Mouse (Mus musculus) liver, adult 2 months (tissue): Measurements from ENCODE around the gene Klhl5. TPM values are rescaled to one million over a fixed set of nuclear protein-coding genes. Genes with fewer than 3 reads are reported as not detected.

Experiments used
- DNase-seq: peaks from one replicate; pipeline ENCODE4 v3.0.0-alpha.2; 2011; ENCODE audit warnings: low read depth, low spot score; ENCODE audit errors: extremely low read depth
- H3K27ac ChIP-seq: fragments of 200-500 bp; replicated peaks from 2 replicates; pipeline ENCODE4 v1.5.1; 2012; ENCODE audit warnings: low read depth, mild to moderate bottlenecking, control low read depth, inconsistent platforms, low read length; ENCODE audit not compliant: insufficient read depth
- H3K27me3 ChIP-seq: fragments of 200-500 bp; 2 replicates; pipeline ENCODE4 v1.6.1; 2012; ENCODE audit warnings: mild to moderate bottlenecking, moderate library complexity, low read length, inconsistent platforms; ENCODE audit not compliant: control insufficient read depth, insufficient read depth
- H3K36me3 ChIP-seq: fragments of 200-500 bp; 2 replicates; pipeline ENCODE4 v1.6.1; 2012; ENCODE audit warnings: low read length, inconsistent platforms; ENCODE audit not compliant: control insufficient read depth, insufficient read depth
- H3K4me1 ChIP-seq: fragments of 200-500 bp; 2 replicates; pipeline ENCODE4 v1.6.1; 2011; ENCODE audit warnings: low read length; ENCODE audit not compliant: control insufficient read depth, insufficient read depth
- H3K4me3 ChIP-seq: fragments of 200-500 bp; 2 replicates; pipeline ENCODE4 v1.5.1; 2011; ENCODE audit warnings: low read depth, mild to moderate bottlenecking, control low read depth, low read length, moderate library complexity; ENCODE audit not compliant: insufficient read depth
- H3K79me2 ChIP-seq: fragments of 200-500 bp; 2 replicates; pipeline ENCODE4 v1.6.1; 2012; ENCODE audit warnings: inconsistent platforms, mild to moderate bottlenecking, low read length, moderate library complexity; ENCODE audit not compliant: control insufficient read depth, insufficient read depth
- H3K9ac ChIP-seq: fragments of 200-500 bp; 2 replicates; pipeline ENCODE4 v1.6.1; 2012; ENCODE audit warnings: low read depth, mild to moderate bottlenecking, control low read depth, inconsistent platforms, low read length
- CTCF ChIP-seq: fragments of 200-500 bp; IDR thresholded peaks from 2 replicates; pipeline ENCODE4 v1.5.1; 2011; ENCODE audit warnings: low read depth, low read length, control low read depth
- POLR2A ChIP-seq: fragments of 200-500 bp; IDR thresholded peaks from 2 replicates; pipeline ENCODE4 v1.6.1; 2011; ENCODE audit warnings: low read length, control low read depth; ENCODE audit not compliant: insufficient read depth; ENCODE audit errors: extremely low read depth
- WGBS: fragments of 180-500 bp; shearing (Covaris S2); methylation state at CpG from one replicate; pipeline ENCODE4 v1.1.7; 2018; 5-methylcytosine and 5-hydroxymethylcytosine counted together
- polyA plus RNA-seq: library from polyadenylated mRNA; depleted of rRNA; stranded (reverse); fragments of >200 nt; gene quantifications from 2 replicates; pipeline ENCODE4 v1.2.3, GENCODE M21; 2012
- total RNA-seq: library from RNA; depleted of rRNA; stranded (reverse); fragments of >200 nt; gene quantifications from 2 replicates; pipeline ENCODE4 v1.2.3, GENCODE M21; 2014

Gene Klhl5
- total and polyA plus RNA-seq, 2 experiments: 13.8 to 23.8 TPM

DNA sequence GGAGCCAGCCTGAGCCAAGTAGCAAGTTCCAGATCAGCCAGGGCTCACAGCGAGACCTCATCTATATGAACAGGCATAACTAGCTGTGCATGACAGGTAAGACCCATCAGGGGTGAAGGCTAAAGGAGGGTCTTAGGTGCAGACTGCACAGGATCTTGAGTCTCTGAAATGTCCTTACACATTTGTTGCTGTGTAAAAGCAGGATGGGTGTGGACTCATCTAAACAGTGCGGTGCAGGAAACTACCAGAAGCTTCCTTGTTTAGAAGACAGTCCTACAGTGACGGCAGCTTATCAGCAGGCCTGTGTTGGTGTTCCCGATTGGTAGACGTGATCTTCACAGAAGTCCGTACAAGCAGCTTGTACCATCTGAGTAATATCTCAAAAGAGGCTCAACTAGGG lies 6.0 kb downstream of the Klhl5 start:
- WGBS: 73% methylated on average over 6 of the region's 6 CpGs
- no peak for DNase-seq

DNA sequence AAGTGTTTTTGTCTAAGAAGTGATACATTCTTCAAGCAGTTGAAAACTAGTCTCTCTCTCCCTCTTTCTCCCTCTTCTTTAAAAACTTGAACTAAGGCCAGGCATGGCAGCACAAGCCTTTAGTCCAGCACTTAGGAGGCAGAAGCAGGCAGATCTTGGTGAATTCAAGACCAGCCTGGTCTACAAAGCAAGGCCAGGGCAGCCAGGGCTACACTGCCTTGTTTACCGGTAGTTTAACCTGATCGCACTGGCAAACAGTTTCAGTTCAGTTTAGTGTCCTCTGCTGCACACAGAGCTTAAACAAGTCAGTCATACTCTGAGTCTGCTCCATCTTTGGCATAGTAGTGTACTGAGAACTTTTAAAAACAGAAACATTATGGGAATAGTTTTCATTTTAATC lies 9.4 kb downstream of the Klhl5 start:
- TF ChIP-seq CTCF (no peak), POLR2A (no peak)
- Histone ChIP-seq H3K79me2 (peaks cover 15% of the 10 kb centered on the region; the same call in 1 of the 2 replicates), H3K4me1 (peaks cover 11% of the 10 kb centered on the region), H3K27ac (no peak overlapping the region), H3K36me3 (peaks cover 5% of the 10 kb centered on the region; the same call in 1 of the 2 replicates), H3K9ac (no peak overlapping the region), H3K27me3 (no peaks in the 10 kb centered on the region), H3K4me3 (no peak overlapping the region)
- no peak for DNase-seq
- 61% methylated on average over 2 of the region's 2 CpGs for WGBS

More for the DNA sequence above, 6.0 kb downstream of the Klhl5 start:
- TF ChIP-seq POLR2A (no peak), CTCF (no peak)
- Histone ChIP-seq H3K27me3 (no peaks in the 10 kb centered on the region), H3K4me3 (no peak overlapping the region), H3K36me3 (peaks cover 5% of the 10 kb centered on the region; the same call in 1 of the 2 replicates), H3K4me1 (peaks cover 4% of the 10 kb centered on the region; the same call in 1 of the 2 replicates), H3K9ac (no peak overlapping the region), H3K79me2 (peaks cover 13% of the 10 kb centered on the region; the same call in 1 of the 2 replicates), H3K27ac (peak overlapping the region; percentile 63)

DNA sequence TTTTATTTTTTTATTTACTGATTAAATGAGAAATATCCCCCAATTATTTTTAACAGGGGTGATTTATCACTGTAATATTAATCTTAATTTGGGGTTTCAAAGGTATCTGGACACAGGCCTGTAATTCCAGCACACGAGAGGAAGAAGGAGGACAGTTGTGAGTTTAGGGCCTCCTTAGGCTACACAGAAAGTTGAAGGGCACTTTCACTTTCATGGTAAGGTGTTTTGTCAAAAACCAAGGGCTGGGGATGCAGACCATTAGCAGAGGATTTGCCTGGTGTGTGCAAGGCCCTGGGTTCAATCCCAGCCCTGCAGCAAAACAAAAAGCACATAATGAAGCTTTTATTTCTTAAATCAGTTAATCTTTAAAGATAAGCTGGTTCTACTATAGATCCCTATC lies 12.2 kb downstream of the Klhl5 start:
- Histone ChIP-seq H3K27me3 (no peaks in the 10 kb centered on the region), H3K36me3 (peaks cover 5% of the 10 kb centered on the region; the same call in 1 of the 2 replicates), H3K9ac (no peak overlapping the region), H3K79me2 (peaks cover 9% of the 10 kb centered on the region; the same call in 1 of the 2 replicates), H3K27ac (peak overlapping the region; percentile 38; the same call in 1 of the 2 replicates), H3K4me1 (peaks cover 15% of the 10 kb centered on the region), H3K4me3 (no peak overlapping the region)
- 73% methylated on average over 1 of the region's 1 CpGs for WGBS
- no peak for DNase-seq
- no peak for TF ChIP-seq CTCF
- no peak for TF ChIP-seq POLR2A

DNA sequence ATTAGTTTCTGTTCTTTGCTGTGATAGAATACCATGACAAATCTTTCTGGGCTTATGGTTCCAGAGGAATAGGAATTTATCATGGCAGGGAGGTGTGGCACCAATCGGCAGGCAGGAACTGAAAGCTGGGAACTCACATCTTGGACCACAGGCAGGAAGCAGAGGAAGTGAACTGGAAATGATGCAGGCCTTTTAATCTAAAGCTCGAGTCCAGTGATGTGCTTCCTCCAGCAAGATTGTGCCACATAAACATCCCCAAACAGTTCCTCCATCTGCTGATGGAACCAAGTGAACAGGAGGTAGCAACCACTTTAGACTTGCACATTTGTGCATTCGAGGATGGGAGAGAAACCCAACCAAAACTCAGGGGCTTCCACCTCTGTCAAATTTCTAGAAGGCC lies 12.6 kb downstream of the Klhl5 start:
- H3K9ac ChIP-seq: no peak overlapping the region
- H3K27me3 ChIP-seq: no peaks in the 10 kb centered on the region
- H3K36me3 ChIP-seq: peaks cover 5% of the 10 kb centered on the region; the same call in 1 of the 2 replicates
- H3K4me3 ChIP-seq: no peak overlapping the region
- peak overlapping the region; percentile 83 for H3K27ac ChIP-seq
- peaks cover 9% of the 10 kb centered on the region; the same call in 1 of the 2 replicates for H3K79me2 ChIP-seq
- H3K4me1 ChIP-seq: peaks cover 15% of the 10 kb centered on the region
- DNase-seq: no peak
- 80% methylated on average over 3 of the region's 3 CpGs for WGBS
- TF ChIP-seq CTCF (no peak), POLR2A (no peak)

DNA sequence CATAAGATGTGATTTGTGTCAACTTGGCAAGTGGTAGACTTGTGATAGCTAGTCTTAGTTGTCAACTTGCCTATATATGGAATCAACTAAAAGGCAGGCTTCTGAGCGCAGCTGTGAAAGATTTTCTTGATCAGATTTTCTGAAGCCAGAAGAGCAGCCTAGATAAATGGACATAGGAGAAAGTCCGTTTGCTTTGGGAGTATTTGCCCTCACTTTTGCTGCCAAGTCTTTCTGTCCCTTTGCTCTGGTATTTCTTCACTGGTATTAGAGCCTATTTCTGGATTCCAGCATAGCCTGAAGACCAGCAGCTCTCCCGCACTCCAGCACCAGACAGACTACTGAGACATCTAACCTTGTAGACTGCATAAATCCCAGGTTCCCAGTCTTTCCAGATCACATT lies 15.3 kb downstream of the Klhl5 start:
- no peak overlapping the region for H3K27ac ChIP-seq
- 22% methylated on average over 3 of the region's 3 CpGs for WGBS
- TF ChIP-seq POLR2A (no peak), CTCF (no peak)
- peaks cover 6% of the 10 kb centered on the region; the same call in 1 of the 2 replicates for H3K79me2 ChIP-seq
- peaks cover 15% of the 10 kb centered on the region for H3K4me1 ChIP-seq
- peak; percentile 91 for DNase-seq
- no peak overlapping the region for H3K4me3 ChIP-seq
- H3K27me3 ChIP-seq: no peaks in the 10 kb centered on the region
- H3K36me3 ChIP-seq: no peaks in the 10 kb centered on the region
- H3K9ac ChIP-seq: no peak overlapping the region

DNA sequence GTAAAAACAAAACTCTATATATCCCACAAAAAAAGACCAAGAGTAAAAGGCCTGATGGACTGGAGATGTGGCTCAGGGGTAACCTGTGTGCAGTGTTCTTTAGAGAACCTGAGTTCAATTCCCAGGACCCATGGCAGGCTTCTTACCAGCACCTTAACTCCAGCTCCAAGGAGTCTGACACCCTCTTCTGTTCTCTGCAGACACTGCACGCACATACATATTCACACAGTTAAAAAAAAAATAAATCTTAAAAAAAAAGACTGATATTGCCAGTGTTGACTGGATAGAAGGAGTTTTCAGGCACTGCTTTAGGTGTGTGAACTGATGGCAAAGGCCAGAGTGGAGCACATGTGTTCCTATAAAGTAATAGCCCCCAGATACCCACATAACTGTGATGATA lies 18.8 kb downstream of the Klhl5 start:
- Histone ChIP-seq H3K4me3 (no peak overlapping the region), H3K79me2 (peaks cover 2% of the 10 kb centered on the region; the same call in 1 of the 2 replicates), H3K27ac (no peak overlapping the region), H3K9ac (no peak overlapping the region), H3K36me3 (no peaks in the 10 kb centered on the region), H3K4me1 (peaks cover 9% of the 10 kb centered on the region), H3K27me3 (no peaks in the 10 kb centered on the region)
- WGBS: 100% methylated on average over 1 of the region's 1 CpGs
- no peak for DNase-seq
- no peak for TF ChIP-seq POLR2A
- no peak for TF ChIP-seq CTCF
